Mouse (Mus musculus) telencephalon, adult 2 months (tissue): ENCODE data around the gene Rpl3.
A peak's percentile ranks its signal among the peaks of the same experiment; 100 is the strongest.

Experiments
- DNase-seq: peaks from one replicate; pipeline ENCODE4 v3.0.0-alpha.2; 2011; ENCODE audit warnings: low read depth, low spot score

The Rpl3 gene

GRCm38 (mm10) chr15:80088637-80089036 lies 3.0 kb downstream of the Rpl3 start:
- peak; percentile 90 for DNase-seq

- DNase-seq: no peak
Measured at GRCm38 (mm10) chr15:80087406-80088012, 4.2 kb downstream of the Rpl3 start.

- DNase-seq: no peak
Measured at GRCm38 (mm10) chr15:80083740-80084139, 7.9 kb downstream of the Rpl3 start.

GRCm38 (mm10) chr15:80083276-80083731 lies 8.4 kb downstream of the Rpl3 start:
- DNase-seq: peak; percentile 100

- DNase-seq: no peak
Measured at GRCm38 (mm10) chr15:80082661-80083275, 8.9 kb downstream of the Rpl3 start.

- DNase-seq: no peak
Measured at GRCm38 (mm10) chr15:80081801-80082546, 9.7 kb downstream of the Rpl3 start.

GRCm38 (mm10) chr15:80080711-80081615 lies 10.7 kb downstream of the Rpl3 start:
- DNase-seq: no peak

GRCm38 (mm10) chr15:80079954-80080353 lies 11.7 kb downstream of the Rpl3 start:
- DNase-seq: no peak

- DNase-seq: no peak
Measured at GRCm38 (mm10) chr15:80079129-80079668, 12.5 kb downstream of the Rpl3 start.

GRCm38 (mm10) chr15:80078058-80078814 lies 13.4 kb downstream of the Rpl3 start:
- no peak for DNase-seq

GRCm38 (mm10) chr15:80076338-80077136 lies 15.1 kb downstream of the Rpl3 start:
- DNase-seq: no peak

GRCm38 (mm10) chr15:80075733-80076337 lies 15.8 kb downstream of the Rpl3 start:
- no peak for DNase-seq

- DNase-seq: no peak
Measured at GRCm38 (mm10) chr15:80075374-80075694, 16.3 kb downstream of the Rpl3 start.

GRCm38 (mm10) chr15:80074663-80075373 lies 16.9 kb downstream of the Rpl3 start:
- DNase-seq: no peak

GRCm38 (mm10) chr15:80073256-80073621 lies 18.4 kb downstream of the Rpl3 start:
- no peak for DNase-seq

- no peak for DNase-seq
Measured at GRCm38 (mm10) chr15:80072579-80073255, 19.0 kb downstream of the Rpl3 start.

GRCm38 (mm10) chr15:80071951-80072437 lies 19.7 kb downstream of the Rpl3 start:
- DNase-seq: no peak

GRCm38 (mm10) chr15:80070095-80070644 lies 21.5 kb downstream of the Rpl3 start:
- no peak for DNase-seq
